Mouse (Mus musculus) B cell, adult 67 days (primary cell): ENCODE measurements around the gene Stmn1. TPM values are rescaled to one million over a fixed set of nuclear protein-coding genes. Genes with fewer than 3 reads are reported as not detected.

Experiments used
- total RNA-seq, 2 experiments: library from RNA; stranded (reverse); gene quantifications; 4 replicates each; pipeline ENCODE4 v1.2.4; 2023

The Stmn1 gene
- total RNA-seq = 10 to 100 TPM; 37.9 to 39.5 TPM

GRCm38 (mm10) chr4:134468215-134468575 is at the start of gene Stmn1:
Gene Stmn1 (plus strand): TSS chr4:134468320.

GRCm38 (mm10) chr4:134496595-134497210 is 28.6 kb downstream of the Stmn1 start, which contains the start of gene Paqr7:
Gene Paqr7 (plus strand): TSS chr4:134496697.

GRCm38 (mm10) chr4:134510845-134511411 is 42.8 kb downstream of the Stmn1 start, which contains the start of gene Aunip:
Gene Aunip (plus strand): TSS chr4:134510999.

Other genes with a start within 250 kb of the Stmn1 start
- gene Catsper4, start 240.9 kb upstream of the Stmn1 start, total RNA-seq = not detected
- gene Cnksr1, start 229.9 kb upstream of the Stmn1 start, total RNA-seq = not detected
- gene E130218I03Rik, start 224.7 kb upstream of the Stmn1 start, total RNA-seq = not detected
- gene Zfp593, start 222.7 kb upstream of the Stmn1 start, total RNA-seq = 10 to 100 TPM; 22.9 to 25.0 TPM
- not detected for gene Gm30191, start 221.4 kb upstream of the Stmn1 start, total RNA-seq
- gene Grrp1, start 214.2 kb upstream of the Stmn1 start, total RNA-seq = not detected
- 10 to 100 TPM; 16.2 to 17.3 TPM for gene Pdik1l, start 180.4 kb upstream of the Stmn1 start, total RNA-seq
- not detected for gene Trim63, start 153.2 kb upstream of the Stmn1 start, total RNA-seq
- not detected for gene Slc30a2, start 125.1 kb upstream of the Stmn1 start, total RNA-seq
- gene Extl1, start 84.5 kb upstream of the Stmn1 start, total RNA-seq = 1 to 10 TPM; 1.0 to 2.5 TPM
- 1 to 10 TPM; 1.8 to 2.6 TPM for gene Pafah2, start 72.0 kb upstream of the Stmn1 start, total RNA-seq
- 1 to 10 TPM; 2.0 to 3.4 TPM for gene Paqr7, start 28.4 kb downstream of the Stmn1 start, total RNA-seq
- not detected for gene Aunip, start 42.7 kb downstream of the Stmn1 start, total RNA-seq
- gene Mtfr1l, start 67.1 kb downstream of the Stmn1 start, total RNA-seq = 10 to 100 TPM; 45.0 to 46.9 TPM
- under 1 TPM; 0.77 to 0.90 TPM for gene Selenon, start 83.8 kb downstream of the Stmn1 start, total RNA-seq
- gene Man1c1, start 236.0 kb downstream of the Stmn1 start, total RNA-seq = 1 to 10 TPM; 6.5 to 6.7 TPM